ENCODE assay signal across 10 mouse cellular contexts in genomic region chr11:76624071-76624470, GRCm38 (mm10). TPM values are rescaled to one million over a fixed set of nuclear protein-coding genes. Genes with fewer than 3 reads are reported as not detected.
DNase-seq lines count a peak whose midpoint lies in the region; ATAC-seq and TF ChIP-seq lines count a peak whose summit lies in the region.
"Had no signal": no experiment of that assay in that cellular context is flagged by ENCODE, and none has a peak within 500 bp of the region (broad histone marks: within the 10 kb centered on the region; RNA-seq: fewer than 3 reads in every experiment).

No protein-coding gene starts in this region.

- H3K4me1 ChIP-seq in embryonic facial prominence, embryonic 13.5 days = peaks cover 24% of the 10 kb centered on the region
- peaks cover 9% of the 10 kb centered on the region for H3K4me1 ChIP-seq in intestine, embryonic 14.5 days (replicated peaks; ENCODE audit: control insufficient read depth, insufficient read depth, low read length)
- H3K4me1 ChIP-seq in neural tube, embryonic 13.5 days (replicated peaks) = peaks cover 36% of the 10 kb centered on the region

- H3K27me3 ChIP-seq in embryonic facial prominence, embryonic 13.5 days = peaks cover 28% of the 10 kb centered on the region
- peaks cover 24% of the 10 kb centered on the region for H3K27me3 ChIP-seq in intestine, embryonic 14.5 days (replicated peaks; ENCODE audit: control insufficient read depth, insufficient read depth, low read length)
- peaks cover 33% of the 10 kb centered on the region for H3K27me3 ChIP-seq in neural tube, embryonic 13.5 days
- H3K27me3 ChIP-seq: Patski had no signal

- peak overlapping the region; percentile 72; the same call in 1 of the 2 replicates for H3K9ac ChIP-seq in embryonic facial prominence, embryonic 13.5 days
- H3K9ac ChIP-seq in intestine, embryonic 14.5 days (ENCODE audit: low read length) = no peak overlapping the region
- no peak overlapping the region for H3K9ac ChIP-seq in neural tube, embryonic 13.5 days

- no peaks in the 10 kb centered on the region for H3K36me3 ChIP-seq in embryonic facial prominence, embryonic 13.5 days
- H3K36me3 ChIP-seq in intestine, embryonic 14.5 days (ENCODE audit: control insufficient read depth, insufficient read depth, low read length) = no peaks in the 10 kb centered on the region
- no peaks in the 10 kb centered on the region for H3K36me3 ChIP-seq in neural tube, embryonic 13.5 days

- H3K9me3 ChIP-seq in embryonic facial prominence, embryonic 13.5 days = no peaks in the 10 kb centered on the region
- H3K9me3 ChIP-seq in intestine, embryonic 14.5 days (ENCODE audit: control insufficient read depth, low read length) = no peaks in the 10 kb centered on the region
- no peaks in the 10 kb centered on the region for H3K9me3 ChIP-seq in neural tube, embryonic 13.5 days

- DNase-seq in layer of hippocampus, adult 2 months (ENCODE audit: low spot score in 2 of 2) = no peak
- DNase-seq in layer of hippocampus, postnatal 10 days (ENCODE audit: low spot score in 2 of 2) = no peak
- DNase-seq in intestine, embryonic 14.5 days (ENCODE audit: low spot score) = no peak
- no peak for DNase-seq in cerebellum, postnatal 36 days
- no peak for DNase-seq in urinary bladder, postnatal 14 days (ENCODE audit: low spot score)
- DNase-seq in embryo, embryonic 11 days = no peak

- peak overlapping the region; percentile 91 for H3K4me2 ChIP-seq in embryonic facial prominence, embryonic 13.5 days
- H3K4me2 ChIP-seq in intestine, embryonic 14.5 days (ENCODE audit: low read length) = peak overlapping the region; percentile 98
- peak overlapping the region; percentile 100 for H3K4me2 ChIP-seq in neural tube, embryonic 13.5 days

- no peak overlapping the region for H3K27ac ChIP-seq in layer of hippocampus, adult 2 months
- H3K27ac ChIP-seq in embryonic facial prominence, embryonic 13.5 days = no peak overlapping the region
- no peak overlapping the region for H3K27ac ChIP-seq in intestine, embryonic 14.5 days (ENCODE audit: low read depth)
- H3K27ac ChIP-seq in neural tube, embryonic 13.5 days (replicated peaks) = no peak overlapping the region

- WGBS in embryonic facial prominence, embryonic 13.5 days = 47% methylated on average over 10 of the region's 10 CpGs
- 62% methylated on average over 10 of the region's 10 CpGs for WGBS in intestine, embryonic 14.5 days
- 58% methylated on average over 10 of the region's 10 CpGs for WGBS in neural tube, embryonic 13.5 days

- TF ChIP-seq CTCF in layer of hippocampus, adult 2 months (conservative IDR thresholded peaks at IDR 0.05) = no peak

- H3K4me3 ChIP-seq in layer of hippocampus, adult 2 months = peak overlapping the region; percentile 64
- H3K4me3 ChIP-seq in embryonic facial prominence, embryonic 13.5 days = peak overlapping the region; percentile 61
- peak overlapping the region; percentile 58; the same call in 1 of the 2 replicates for H3K4me3 ChIP-seq in intestine, embryonic 14.5 days (ENCODE audit: low read depth, low read length)
- peak overlapping the region; percentile 62 for H3K4me3 ChIP-seq in neural tube, embryonic 13.5 days

- no peak for ATAC-seq in embryonic facial prominence, embryonic 13.5 days (ENCODE audit: insufficient number of reproducible peaks, insufficient read depth, low FRiP score, low TSS enrichment, low read depth)
- no peak for ATAC-seq in intestine, embryonic 14.5 days (replicated peaks; ENCODE audit: low FRiP score, low TSS enrichment, low read depth)
- ATAC-seq in neural tube, embryonic 13.5 days (ENCODE audit: low read depth) = no peak

RNA-seq across cellular contexts. Expression of gene Abr, which starts 2.0 kb away (rescaled TPM):
- 100 to 1,000 TPM; 528 to 537 TPM for total RNA-seq in layer of hippocampus, adult 2 months (2021)
- total RNA-seq in layer of hippocampus, postnatal 10 days (2021) = 100 to 1,000 TPM; 299 to 308 TPM
- 35.5 and 39.1 TPM in 2 replicates for polyA plus RNA-seq in embryonic facial prominence, embryonic 13.5 days (2015; fragmentation: Nextera tagmentation; extraction: Ambion mirVana)
- 41.1 and 44.3 TPM in 2 replicates for polyA plus RNA-seq in intestine, embryonic 14.5 days (2014; fragmentation: Nextera tagmentation; extraction: Ambion mirVana)
- 83.7 and 86.8 TPM in 2 replicates for polyA plus RNA-seq in neural tube, embryonic 13.5 days (2015; fragmentation: Nextera tagmentation; extraction: Ambion mirVana)

RNA-seq across cellular contexts. Expression of gene Bhlha9, which starts 48.2 kb away (rescaled TPM):
- total RNA-seq in layer of hippocampus, adult 2 months (2021) = 1 to 10 TPM; 3.4 to 5.3 TPM
- total RNA-seq in layer of hippocampus, postnatal 10 days (2021) = 1 to 10 TPM; 3.8 to 5.4 TPM
- polyA plus RNA-seq in embryonic facial prominence, embryonic 13.5 days (2015; fragmentation: Nextera tagmentation; extraction: Ambion mirVana) = not detected in 2 replicates
- 0.15 and 0.24 TPM in 2 replicates for polyA plus RNA-seq in intestine, embryonic 14.5 days (2014; fragmentation: Nextera tagmentation; extraction: Ambion mirVana)
- polyA plus RNA-seq in neural tube, embryonic 13.5 days (2015; fragmentation: Nextera tagmentation; extraction: Ambion mirVana) = 0.32 TPM in 1 of 2 replicates, not detected in the other
- polyA plus RNA-seq: thymus, adult 2 months had no signal

RNA-seq across cellular contexts. Expression of gene Trarg1, which starts 55.5 kb away (rescaled TPM):
- total RNA-seq in layer of hippocampus, adult 2 months (2021) = under 1 TPM; 0.42 to 0.54 TPM
- under 1 TPM; 0.60 to 0.62 TPM for total RNA-seq in layer of hippocampus, postnatal 10 days (2021)
- polyA plus RNA-seq in embryonic facial prominence, embryonic 13.5 days (2015; fragmentation: Nextera tagmentation; extraction: Ambion mirVana) = 0.31 and 0.76 TPM in 2 replicates
- 0.08 and 0.19 TPM in 2 replicates for polyA plus RNA-seq in intestine, embryonic 14.5 days (2014; fragmentation: Nextera tagmentation; extraction: Ambion mirVana)
- 1.4 and 3.3 TPM in 2 replicates for polyA plus RNA-seq in neural tube, embryonic 13.5 days (2015; fragmentation: Nextera tagmentation; extraction: Ambion mirVana)
